Comparison of ENCODE assay signal across 9 mouse cellular contexts in genomic region chr12:36215149-36215480, GRCm38 (mm10). TPM values are rescaled to one million over a fixed set of nuclear protein-coding genes. Genes with fewer than 3 reads are reported as not detected.
DNase-seq lines count a peak whose midpoint lies in the region; ATAC-seq and TF ChIP-seq lines count a peak whose summit lies in the region.
"Had no signal": no experiment of that assay in that cellular context is flagged by ENCODE, and none has a peak within 500 bp of the region (broad histone marks: within the 10 kb centered on the region; RNA-seq: fewer than 3 reads in every experiment).

No protein-coding gene starts in this region.

- H3K4me1 ChIP-seq in liver, adult 2 months (ENCODE audit: control insufficient read depth, insufficient read depth, low read length): no peaks in the 10 kb centered on the region
- H3K4me1 ChIP-seq in liver, embryonic 11.5 days (replicated peaks; ENCODE audit: control insufficient read depth, insufficient read depth, low read length): no peaks in the 10 kb centered on the region
- no peaks in the 10 kb centered on the region for H3K4me1 ChIP-seq in hindbrain, embryonic 16.5 days (ENCODE audit: control insufficient read depth, insufficient read depth, low read depth, low read length)

- H3K4me2 ChIP-seq in liver, embryonic 11.5 days: no peak overlapping the region
- no peak overlapping the region for H3K4me2 ChIP-seq in hindbrain, embryonic 16.5 days (ENCODE audit: low read length)
- H3K4me2 ChIP-seq: stomach, embryonic 15.5 days had no signal

- TF ChIP-seq POLR2A in liver, adult 2 months (IDR thresholded peaks at IDR 0.05; ENCODE audit: extremely low read depth, insufficient read depth, low read length): no peak

- no peak overlapping the region for H3K9ac ChIP-seq in liver, adult 2 months (ENCODE audit: low read depth, low read length)
- no peak overlapping the region for H3K9ac ChIP-seq in liver, embryonic 11.5 days (ENCODE audit: low read depth, low read length)
- no peak overlapping the region for H3K9ac ChIP-seq in hindbrain, embryonic 16.5 days (ENCODE audit: low read depth, low read length)
- H3K9ac ChIP-seq: stomach, embryonic 15.5 days had no signal

- DNase-seq in liver, adult 2 months (ENCODE audit: extremely low read depth, low read depth, low spot score): peak; percentile 24
- DNase-seq in liver, embryonic 11.5 days (ENCODE audit: low spot score): no peak
- DNase-seq in T-cell, adult 2 months (ENCODE audit: low spot score): peak; percentile 44
- peak; percentile 63 for DNase-seq in embryo, embryonic 11.5 days (ENCODE audit: low read depth, low spot score)
- peak; percentile 66 for DNase-seq in lung, postnatal 14 days
- DNase-seq in right cerebral cortex, postnatal 14 days: peak; percentile 19

- no peak for ATAC-seq in liver, embryonic 11.5 days (replicated peaks; ENCODE audit: low FRiP score)
- ATAC-seq in hindbrain, embryonic 16.5 days: peak; percentile 86

- no peaks in the 10 kb centered on the region for H3K27me3 ChIP-seq in liver, adult 2 months (ENCODE audit: control insufficient read depth, insufficient read depth, low read length)
- H3K27me3 ChIP-seq in liver, embryonic 11.5 days (replicated peaks; ENCODE audit: control insufficient read depth, insufficient read depth, low read length): no peaks in the 10 kb centered on the region
- H3K27me3 ChIP-seq in hindbrain, embryonic 16.5 days (replicated peaks; ENCODE audit: control insufficient read depth, insufficient read depth, low read length): no peaks in the 10 kb centered on the region
- H3K27me3 ChIP-seq: stomach, embryonic 15.5 days had no signal

- H3K79me2 ChIP-seq in liver, adult 2 months (ENCODE audit: control insufficient read depth, insufficient read depth, low read length): no peaks in the 10 kb centered on the region

- H3K36me3 ChIP-seq in liver, adult 2 months (ENCODE audit: control insufficient read depth, insufficient read depth, low read length): no peaks in the 10 kb centered on the region
- H3K36me3 ChIP-seq in liver, embryonic 11.5 days (ENCODE audit: control insufficient read depth, insufficient read depth, low read length): no peaks in the 10 kb centered on the region
- H3K36me3 ChIP-seq in hindbrain, embryonic 16.5 days (ENCODE audit: control insufficient read depth, insufficient read depth, low read length): no peaks in the 10 kb centered on the region
- H3K36me3 ChIP-seq: stomach, embryonic 15.5 days had no signal

- no peak overlapping the region for H3K4me3 ChIP-seq in liver, adult 2 months (ENCODE audit: insufficient read depth, low read depth, low read length)
- no peak overlapping the region for H3K4me3 ChIP-seq in liver, embryonic 11.5 days (ENCODE audit: low read depth, low read length)
- no peak overlapping the region for H3K4me3 ChIP-seq in hindbrain, embryonic 16.5 days (ENCODE audit: low read length)
- H3K4me3 ChIP-seq: stomach, embryonic 15.5 days had no signal

- 0% methylated on average over 1 of the region's 1 CpGs for WGBS in liver, adult 2 months
- WGBS in liver, embryonic 11.5 days: 0% methylated on average over 1 of the region's 1 CpGs
- 0% methylated on average over 1 of the region's 1 CpGs for WGBS in hindbrain, embryonic 16.5 days

- peak; percentile 84 for TF ChIP-seq CTCF in liver, adult 2 months (IDR thresholded peaks at IDR 0.05; ENCODE audit: low read depth, low read length)

- H3K27ac ChIP-seq in liver, adult 2 months (replicated peaks; ENCODE audit: insufficient read depth, low read depth, low read length): no peak overlapping the region
- no peak overlapping the region for H3K27ac ChIP-seq in liver, embryonic 11.5 days (ENCODE audit: low read depth, low read length)
- H3K27ac ChIP-seq in hindbrain, embryonic 16.5 days (ENCODE audit: low read depth, low read length): no peak overlapping the region
- H3K27ac ChIP-seq: stomach, embryonic 15.5 days had no signal

- no peaks in the 10 kb centered on the region for H3K9me3 ChIP-seq in liver, embryonic 11.5 days (ENCODE audit: control insufficient read depth, low read length)
- no peaks in the 10 kb centered on the region for H3K9me3 ChIP-seq in hindbrain, embryonic 16.5 days (ENCODE audit: control insufficient read depth, low read length)
- H3K9me3 ChIP-seq: stomach, embryonic 15.5 days had no signal

RNA-seq across cellular contexts. Expression of gene Lrrc72, which starts 38.1 kb away (rescaled TPM):
- total RNA-seq in liver, adult 2 months (2014; rRNA removed): not detected in 2 replicates
- not detected in 2 replicates for polyA plus RNA-seq in liver, adult 2 months (2012; rRNA removed)
- polyA plus RNA-seq in liver, embryonic 11.5 days (2014; fragmentation: Nextera tagmentation; extraction: Ambion mirVana): not detected in 2 replicates
- not detected in 2 replicates for polyA plus RNA-seq in hindbrain, embryonic 16.5 days (2015; fragmentation: Nextera tagmentation; extraction: Ambion mirVana)
- polyA plus RNA-seq: heart, embryonic 16.5 days; stomach, embryonic 15.5 days had no signal

RNA-seq across cellular contexts. Expression of gene Bzw2, which starts 57.2 kb away (rescaled TPM):
- 7.5 and 8.5 TPM in 2 replicates for total RNA-seq in liver, adult 2 months (2014; rRNA removed)
- 2.4 and 2.5 TPM in 2 replicates for polyA plus RNA-seq in liver, adult 2 months (2012; rRNA removed)
- polyA plus RNA-seq in liver, embryonic 11.5 days (2014; fragmentation: Nextera tagmentation; extraction: Ambion mirVana): 181 and 200 TPM in 2 replicates
- polyA plus RNA-seq in hindbrain, embryonic 16.5 days (2015; fragmentation: Nextera tagmentation; extraction: Ambion mirVana): 330 and 343 TPM in 2 replicates

RNA-seq across cellular contexts. Expression of gene Ankmy2, which starts 58.2 kb away (rescaled TPM):
- total RNA-seq in liver, adult 2 months (2014; rRNA removed): 6.5 and 7.9 TPM in 2 replicates
- polyA plus RNA-seq in liver, adult 2 months (2012; rRNA removed): 2.6 and 3.4 TPM in 2 replicates
- 24.2 TPM in 2 replicates for polyA plus RNA-seq in liver, embryonic 11.5 days (2014; fragmentation: Nextera tagmentation; extraction: Ambion mirVana)
- polyA plus RNA-seq in hindbrain, embryonic 16.5 days (2015; fragmentation: Nextera tagmentation; extraction: Ambion mirVana): 78.6 and 81.0 TPM in 2 replicates

Comparison
In these comparisons a context has a peak if more than half of its experiments do, and no peak if none do; other contexts are left out.
1. RNA of gene Bzw2, which starts 57.2 kb away (polyA plus RNA-seq): 330 to 343 TPM in hindbrain, embryonic 16.5 days and 181 to 200 TPM in liver, embryonic 11.5 days; 2.4 to 2.5 TPM in liver, adult 2 months; every median in the first group is over 10 times any median in the second.